Mouse (Mus musculus) embryonic facial prominence, embryonic 11.5 days (tissue): ENCODE results near the gene Ankrd17. TPM values are rescaled to one million over a fixed set of nuclear protein-coding genes. Genes with fewer than 3 reads are reported as not detected.

Experiments used
- ATAC-seq: fragments of 200-750 bp; cut with Nextera tagmentation; replicated peaks from 2 replicates; pipeline ENCODE4 v1.8.0; 2017; ENCODE audit warnings: low read depth; ENCODE audit not compliant: insufficient number of reproducible peaks, low FRiP score, low TSS enrichment
- DNase-seq: peaks from one replicate; pipeline ENCODE4 v3.0.0-alpha.2; 2015; ENCODE audit warnings: low spot score
- H3K27ac ChIP-seq: fragments of 300-500 bp; sonication (generic); replicated peaks from 2 replicates; pipeline ENCODE4 v1.5.1; 2014; ENCODE audit warnings: mild to moderate bottlenecking, low read depth, low read length, control low read depth
- H3K27me3 ChIP-seq: fragments of 300-500 bp; sonication (generic); 2 replicates; pipeline ENCODE4 v1.6.1; 2014; ENCODE audit warnings: mild to moderate bottlenecking, low read length, moderate library complexity, mixed read lengths; ENCODE audit not compliant: control insufficient read depth, insufficient read depth
- H3K36me3 ChIP-seq: fragments of 300-500 bp; sonication (generic); replicated peaks from 2 replicates; pipeline ENCODE4 v1.6.1; 2014; ENCODE audit warnings: low read depth, mild to moderate bottlenecking, low read length, moderate library complexity, mixed read lengths; ENCODE audit not compliant: control insufficient read depth, insufficient read depth
- H3K4me1 ChIP-seq: fragments of 300-500 bp; sonication (generic); 2 replicates; pipeline ENCODE4 v1.6.1; 2014; ENCODE audit warnings: low read length, mixed read lengths; ENCODE audit not compliant: control insufficient read depth, insufficient read depth
- H3K4me2 ChIP-seq: fragments of 300-500 bp; sonication (generic); 2 replicates; pipeline ENCODE4 v1.6.1; 2014; ENCODE audit warnings: low read depth, mild to moderate bottlenecking, control low read depth, low read length, moderate library complexity
- H3K4me3 ChIP-seq: fragments of 300-500 bp; sonication (generic); 2 replicates; pipeline ENCODE4 v1.5.1; 2014; ENCODE audit warnings: low read depth, low read length, control low read depth
- H3K9ac ChIP-seq: fragments of 300-500 bp; sonication (generic); replicated peaks from 2 replicates; pipeline ENCODE4 v1.6.1; 2014; ENCODE audit warnings: mild to moderate bottlenecking, control low read depth, low read length
- H3K9me3 ChIP-seq: fragments of 300-500 bp; sonication (generic); replicated peaks from 2 replicates; pipeline ENCODE4 v1.6.1; 2016; ENCODE audit warnings: mild to moderate bottlenecking, low read length, inconsistent platforms, mixed read lengths; ENCODE audit not compliant: control insufficient read depth
- WGBS: fragments of 180-500 bp; shearing (Covaris S2); extraction: QIAGEN DNeasy Blood & Tissue Kit; methylation state at CpG from one replicate; pipeline ENCODE4 v1.1.7; 2014; 5-methylcytosine and 5-hydroxymethylcytosine counted together
- polyA plus RNA-seq: library from polyadenylated mRNA; unstranded; fragments of >200 nt; fragmentation: Nextera tagmentation; extraction: Ambion mirVana; gene quantifications from 2 replicates; pipeline ENCODE4 v1.2.1, GENCODE M21; 2014

Ankrd17 gene
- polyA plus RNA-seq, 1 experiment from 2014 or later, result 27.8 TPM

- no peak for ATAC-seq
Measured at GRCm38 (mm10) chr5:90202447-90203117, 163.8 kb downstream of the Ankrd17 start.

GRCm38 (mm10) chr5:90199922-90200632 lies 166.3 kb downstream of the Ankrd17 start:
- H3K27ac ChIP-seq, result no peak overlapping the region
- no peaks in the 10 kb centered on the region for H3K4me1 ChIP-seq
- no peak overlapping the region for H3K9ac ChIP-seq
- H3K27me3 ChIP-seq, result no peaks in the 10 kb centered on the region
- DNase-seq (peak; percentile 15), ATAC-seq (no peak)
- no peak overlapping the region for H3K4me2 ChIP-seq
- no peak overlapping the region for H3K4me3 ChIP-seq
- H3K36me3 ChIP-seq, result no peaks in the 10 kb centered on the region
- WGBS, result 57% methylated on average over 16 of the region's 16 CpGs
- H3K9me3 ChIP-seq, result no peaks in the 10 kb centered on the region

More at GRCm38 (mm10) chr5:90202447-90203117, 163.8 kb downstream of the Ankrd17 start:
- no peaks in the 10 kb centered on the region for H3K4me1 ChIP-seq
- H3K4me2 ChIP-seq, result no peak overlapping the region
- H3K9ac ChIP-seq, result no peak overlapping the region
- H3K27ac ChIP-seq, result no peak overlapping the region
- no peak overlapping the region for H3K4me3 ChIP-seq
- H3K27me3 ChIP-seq, result no peaks in the 10 kb centered on the region
- 87% methylated on average over 9 of the region's 9 CpGs for WGBS
- no peaks in the 10 kb centered on the region for H3K36me3 ChIP-seq
- no peaks in the 10 kb centered on the region for H3K9me3 ChIP-seq
- no peak for DNase-seq

GRCm38 (mm10) chr5:90194831-90195230 lies 171.5 kb downstream of the Ankrd17 start:
- Histone ChIP-seq H3K36me3 (no peaks in the 10 kb centered on the region), H3K4me1 (no peaks in the 10 kb centered on the region), H3K4me3 (no peak overlapping the region), H3K9me3 (no peaks in the 10 kb centered on the region), H3K27me3 (no peaks in the 10 kb centered on the region), H3K27ac (no peak overlapping the region), H3K9ac (no peak overlapping the region), H3K4me2 (no peak overlapping the region)
- 26% methylated on average over 6 of the region's 6 CpGs for WGBS
- DNase-seq (peak; percentile 88), ATAC-seq (no peak)

- Histone ChIP-seq H3K4me3 (no peak overlapping the region), H3K27ac (no peak overlapping the region), H3K27me3 (no peaks in the 10 kb centered on the region), H3K9ac (no peak overlapping the region), H3K9me3 (no peaks in the 10 kb centered on the region), H3K4me1 (no peaks in the 10 kb centered on the region), H3K36me3 (no peaks in the 10 kb centered on the region), H3K4me2 (no peak overlapping the region)
- no peak for DNase-seq
- WGBS, result 68% methylated on average over 5 of the region's 5 CpGs
- ATAC-seq, result no peak
Measured at GRCm38 (mm10) chr5:90182782-90183181, 183.6 kb downstream of the Ankrd17 start.

- Histone ChIP-seq H3K27me3 (no peaks in the 10 kb centered on the region), H3K9me3 (no peaks in the 10 kb centered on the region), H3K4me3 (no peak overlapping the region), H3K9ac (no peak overlapping the region), H3K4me1 (no peaks in the 10 kb centered on the region), H3K4me2 (no peak overlapping the region), H3K27ac (no peak overlapping the region), H3K36me3 (no peaks in the 10 kb centered on the region)
- no peak for ATAC-seq
- 83% methylated on average over 5 of the region's 5 CpGs for WGBS
- DNase-seq, result no peak
Measured at GRCm38 (mm10) chr5:90179094-90179493, 187.3 kb downstream of the Ankrd17 start.

- H3K27ac ChIP-seq, result no peak overlapping the region
- WGBS, result 89% methylated on average over 1 of the region's 1 CpGs
- H3K27me3 ChIP-seq, result no peaks in the 10 kb centered on the region
- no peak for ATAC-seq
- H3K4me2 ChIP-seq, result no peak overlapping the region
- no peak overlapping the region for H3K4me3 ChIP-seq
- no peak for DNase-seq
- no peaks in the 10 kb centered on the region for H3K4me1 ChIP-seq
- H3K9ac ChIP-seq, result no peak overlapping the region
- no peaks in the 10 kb centered on the region for H3K9me3 ChIP-seq
- no peaks in the 10 kb centered on the region for H3K36me3 ChIP-seq
Measured at GRCm38 (mm10) chr5:90178116-90178515, 188.3 kb downstream of the Ankrd17 start.

Other genes with a start within 250 kb of the Ankrd17 start
- gene Cox18, start 142.6 kb downstream of the Ankrd17 start, polyA plus RNA-seq, result 29.0 and 31.4 TPM in 2 replicates
- 6.5 and 8.4 TPM in 2 replicates for gene Gm9958, start 627 bp upstream of the Ankrd17 start, polyA plus RNA-seq
- gene Alb, start 94.3 kb upstream of the Ankrd17 start, polyA plus RNA-seq, result 0.20 and 1.3 TPM in 2 replicates
- 3.0 and 3.9 TPM in 2 replicates for gene Afp, start 124.2 kb upstream of the Ankrd17 start, polyA plus RNA-seq
- not detected in 2 replicates for gene Afm, start 152.4 kb upstream of the Ankrd17 start, polyA plus RNA-seq
- not detected in 2 replicates for gene 5830473C10Rik, start 194.5 kb upstream of the Ankrd17 start, polyA plus RNA-seq